Comparison of ENCODE assay signal across 13 mouse cellular contexts in genomic region chr5:43074536-43074935, GRCm38 (mm10).
"Had no signal": no experiment of that assay in that cellular context is flagged by ENCODE, and none has a peak within 500 bp of the region (broad histone marks: within the 10 kb centered on the region; RNA-seq: fewer than 3 reads in every experiment).

No protein-coding gene starts in this region.

- H3K27ac ChIP-seq: hindbrain, embryonic 14.5 days; intestine, embryonic 15.5 days; left cerebral cortex, adult 2 months; limb, embryonic 10.5 days; liver, embryonic 15.5 days; lung, embryonic 15.5 days; macrophage; midbrain, embryonic 13.5 days; stomach, postnatal 0 days had no signal

- H3K36me3 ChIP-seq: intestine, embryonic 15.5 days; limb, embryonic 10.5 days; liver, embryonic 15.5 days; lung, embryonic 15.5 days; midbrain, embryonic 13.5 days had no signal

- H3K4me2 ChIP-seq: hindbrain, embryonic 14.5 days; intestine, embryonic 15.5 days; liver, embryonic 15.5 days; lung, embryonic 15.5 days; midbrain, embryonic 13.5 days had no signal

- H3K4me3 ChIP-seq: intestine, embryonic 15.5 days; left cerebral cortex, adult 2 months; limb, embryonic 10.5 days; liver, embryonic 15.5 days; lung, embryonic 15.5 days; megakaryocyte, embryonic 14.5 days; midbrain, embryonic 13.5 days had no signal

- H3K9me3 ChIP-seq: intestine, embryonic 15.5 days; limb, embryonic 10.5 days; liver, embryonic 15.5 days; lung, embryonic 15.5 days; megakaryocyte, embryonic 14.5 days; midbrain, embryonic 13.5 days had no signal

- ATAC-seq: intestine, embryonic 15.5 days; midbrain, embryonic 13.5 days had no signal

- H3K27me3 ChIP-seq: intestine, embryonic 15.5 days; liver, embryonic 15.5 days; lung, embryonic 15.5 days; megakaryocyte, embryonic 14.5 days; midbrain, embryonic 13.5 days had no signal

- H3K9ac ChIP-seq: hindbrain, embryonic 14.5 days; intestine, embryonic 15.5 days; liver, embryonic 15.5 days; lung, embryonic 15.5 days; midbrain, embryonic 13.5 days had no signal

- DNase-seq: lung, postnatal 14 days; right cerebral cortex, postnatal 25 days; thymus, postnatal 4 days had no signal

- H3K4me1 ChIP-seq: intestine, embryonic 15.5 days; limb, embryonic 10.5 days; liver, embryonic 15.5 days; lung, embryonic 15.5 days; midbrain, embryonic 13.5 days had no signal
